In genomic region chr5:77916375-77916774, GRCm38 (mm10) we compare ENCODE assay signal across 19 mouse cellular contexts.
DNase-seq lines count a peak whose midpoint lies in the region; ATAC-seq lines count a peak whose summit lies in the region.
"Had no signal": no experiment of that assay in that cellular context is flagged by ENCODE, and none has a peak within 500 bp of the region (broad histone marks: within the 10 kb centered on the region; RNA-seq: fewer than 3 reads in every experiment).

No protein-coding gene starts in this region.

- peak; percentile 72; the same call in 1 of the 2 replicates for ATAC-seq in hindbrain, embryonic 12.5 days (ENCODE audit: low FRiP score)
- no peak for ATAC-seq in hindbrain, embryonic 13.5 days (ENCODE audit: low FRiP score)
- peak; percentile 28; the same call in 1 of the 2 replicates for ATAC-seq in neural tube, embryonic 11.5 days (ENCODE audit: insufficient read depth, low FRiP score, low TSS enrichment)
- ATAC-seq in neural tube, embryonic 15.5 days (ENCODE audit: low FRiP score), result no peak
- ATAC-seq: inflammation-experienced regulatory T-cells, adult 6 months had no signal

- H3K27ac ChIP-seq in hindbrain, embryonic 12.5 days, result no peak overlapping the region; the same call in 1 of the 2 replicates
- no peak overlapping the region for H3K27ac ChIP-seq in hindbrain, embryonic 13.5 days
- H3K27ac ChIP-seq in neural tube, embryonic 11.5 days (ENCODE audit: low read depth, low read length), result no peak overlapping the region
- no peak overlapping the region for H3K27ac ChIP-seq in neural tube, embryonic 15.5 days (replicated peaks)
- H3K27ac ChIP-seq: embryonic facial prominence, embryonic 12.5 days; heart, adult 2 months; heart, embryonic 15.5 days; hindbrain, embryonic 15.5 days had no signal

- H3K36me3 ChIP-seq in hindbrain, embryonic 12.5 days, result no peaks in the 10 kb centered on the region
- H3K36me3 ChIP-seq in hindbrain, embryonic 13.5 days, result no peaks in the 10 kb centered on the region
- no peaks in the 10 kb centered on the region for H3K36me3 ChIP-seq in neural tube, embryonic 11.5 days (ENCODE audit: control insufficient read depth, insufficient read depth, low read length)
- H3K36me3 ChIP-seq in neural tube, embryonic 15.5 days, result no peaks in the 10 kb centered on the region
- H3K36me3 ChIP-seq: embryonic facial prominence, embryonic 12.5 days; heart, embryonic 15.5 days; hindbrain, embryonic 15.5 days had no signal

- H3K4me2 ChIP-seq in hindbrain, embryonic 12.5 days (replicated peaks), result no peak overlapping the region
- no peak overlapping the region for H3K4me2 ChIP-seq in hindbrain, embryonic 13.5 days
- no peak overlapping the region for H3K4me2 ChIP-seq in neural tube, embryonic 11.5 days (ENCODE audit: low read depth)
- no peak overlapping the region for H3K4me2 ChIP-seq in neural tube, embryonic 15.5 days
- H3K4me2 ChIP-seq: embryonic facial prominence, embryonic 12.5 days; heart, embryonic 11.5 days; heart, embryonic 15.5 days; hindbrain, embryonic 15.5 days had no signal

- no peak overlapping the region for H3K4me3 ChIP-seq in hindbrain, embryonic 12.5 days
- H3K4me3 ChIP-seq in hindbrain, embryonic 13.5 days, result no peak overlapping the region
- H3K4me3 ChIP-seq in neural tube, embryonic 11.5 days (ENCODE audit: low read depth, low read length), result no peak overlapping the region
- H3K4me3 ChIP-seq in neural tube, embryonic 15.5 days (replicated peaks), result no peak overlapping the region
- H3K4me3 ChIP-seq: embryonic facial prominence, embryonic 12.5 days; heart, adult 2 months; heart, embryonic 15.5 days; hindbrain, embryonic 15.5 days had no signal

- H3K4me1 ChIP-seq in hindbrain, embryonic 12.5 days, result peaks cover 5% of the 10 kb centered on the region; the same call in 1 of the 2 replicates
- H3K4me1 ChIP-seq in hindbrain, embryonic 13.5 days (replicated peaks), result peaks cover 10% of the 10 kb centered on the region
- H3K4me1 ChIP-seq in neural tube, embryonic 11.5 days (ENCODE audit: control insufficient read depth, insufficient read depth, low read length), result no peaks in the 10 kb centered on the region
- H3K4me1 ChIP-seq in neural tube, embryonic 15.5 days, result 0 out of 2 replicates have a peak, but pooled peaks cover 4% of the 10 kb centered on the region
- H3K4me1 ChIP-seq: embryonic facial prominence, embryonic 12.5 days; heart, embryonic 15.5 days had no signal

- H3K27me3 ChIP-seq in hindbrain, embryonic 12.5 days, result no peaks in the 10 kb centered on the region
- H3K27me3 ChIP-seq in hindbrain, embryonic 13.5 days, result no peaks in the 10 kb centered on the region
- no peaks in the 10 kb centered on the region for H3K27me3 ChIP-seq in neural tube, embryonic 11.5 days (ENCODE audit: control insufficient read depth, insufficient read depth, low read length)
- H3K27me3 ChIP-seq in neural tube, embryonic 15.5 days (replicated peaks), result no peaks in the 10 kb centered on the region
- H3K27me3 ChIP-seq: embryonic facial prominence, embryonic 12.5 days; heart, embryonic 15.5 days; hindbrain, embryonic 15.5 days had no signal

- peak; percentile 8 for DNase-seq in embryo, embryonic 11 days
- no peak for DNase-seq in embryo, embryonic 10 days (ENCODE audit: low spot score)
- peak; percentile 15 for DNase-seq in neural tube, embryonic 11.5 days (ENCODE audit: low spot score)
- DNase-seq in heart, postnatal 25 days (ENCODE audit: low spot score), result no peak
- DNase-seq: adrenal gland, postnatal 10 days; cerebellum, adult 11-12 months; cerebellum, adult 9-10 months; cerebellum, postnatal 25 days; gastrocnemius, postnatal 14 days; heart, adult 2 months; heart, postnatal 14 days had no signal

- no peak overlapping the region for H3K9ac ChIP-seq in hindbrain, embryonic 12.5 days
- no peak overlapping the region for H3K9ac ChIP-seq in hindbrain, embryonic 13.5 days
- H3K9ac ChIP-seq in neural tube, embryonic 11.5 days (ENCODE audit: low read length), result no peak overlapping the region
- H3K9ac ChIP-seq in neural tube, embryonic 15.5 days (replicated peaks), result no peak overlapping the region
- H3K9ac ChIP-seq: embryonic facial prominence, embryonic 12.5 days; heart, embryonic 15.5 days; hindbrain, embryonic 15.5 days had no signal

- 36% methylated on average over 2 of the region's 2 CpGs for WGBS in hindbrain, embryonic 12.5 days
- 32% methylated on average over 2 of the region's 2 CpGs for WGBS in hindbrain, embryonic 13.5 days
- WGBS in neural tube, embryonic 11.5 days, result 60% methylated on average over 2 of the region's 2 CpGs
- 33% methylated on average over 2 of the region's 2 CpGs for WGBS in neural tube, embryonic 15.5 days

- no peaks in the 10 kb centered on the region for H3K9me3 ChIP-seq in hindbrain, embryonic 12.5 days (replicated peaks)
- H3K9me3 ChIP-seq in hindbrain, embryonic 13.5 days, result no peaks in the 10 kb centered on the region
- no peaks in the 10 kb centered on the region for H3K9me3 ChIP-seq in neural tube, embryonic 11.5 days (ENCODE audit: control insufficient read depth, low read length)
- no peaks in the 10 kb centered on the region for H3K9me3 ChIP-seq in neural tube, embryonic 15.5 days (replicated peaks)
- H3K9me3 ChIP-seq: embryonic facial prominence, embryonic 12.5 days; heart, embryonic 15.5 days; hindbrain, embryonic 15.5 days had no signal

- intact Hi-C loops in heart, postnatal 25 days (cut with DNase I), result no loop called here

Comparison
In these comparisons a context has a peak if more than half of its experiments do, and no peak if none do; other contexts are left out.
1. DNase-seq: peak in embryo, embryonic 11 days (single experiment) and neural tube, embryonic 11.5 days (single experiment); none in embryo, embryonic 10 days (single experiment) and heart, postnatal 25 days (single experiment).
2. ATAC-seq: peak in hindbrain, embryonic 12.5 days (single experiment) and neural tube, embryonic 11.5 days (single experiment); none in hindbrain, embryonic 13.5 days (single experiment) and neural tube, embryonic 15.5 days (single experiment).